Mouse (Mus musculus): ENCODE data around the gene Syde1. TPM values are rescaled to one million over a fixed set of nuclear protein-coding genes. Genes with fewer than 3 reads are reported as not detected.

Syde1 gene
- polyA plus RNA-seq, 1 experiment from 2014 or later, result 18.0 TPM

- Histone ChIP-seq H3K27ac (ENCODE audit: low read depth, low read length) (no peak overlapping the region), H3K4me3 (ENCODE audit: low read length) (no peak overlapping the region), H3K27me3 (ENCODE audit: control insufficient read depth, insufficient read depth, low read length) (no peaks in the 10 kb centered on the region), H3K4me2 (replicated peaks; ENCODE audit: low read depth, low read length) (no peak overlapping the region), H3K9me3 (ENCODE audit: control insufficient read depth, low read length) (no peaks in the 10 kb centered on the region), H3K36me3 (ENCODE audit: control insufficient read depth, insufficient read depth, low read length) (peaks cover 9% of the 10 kb centered on the region; the same call in 1 of the 2 replicates), H3K4me1 (ENCODE audit: control insufficient read depth, insufficient read depth, low read length) (no peaks in the 10 kb centered on the region), H3K9ac (ENCODE audit: low read depth, low read length) (no peak overlapping the region)
- 77% methylated on average over 3 of the region's 3 CpGs for WGBS
- ATAC-seq (ENCODE audit: low FRiP score, low TSS enrichment), result no peak
Measured at GRCm38 (mm10) chr10:78573226-78573625, 18.5 kb downstream of the Syde1 start.

GRCm38 (mm10) chr10:78570897-78571296, 20.9 kb downstream of the Syde1 start:
- ATAC-seq (ENCODE audit: low FRiP score, low TSS enrichment), result no peak
- H3K9ac ChIP-seq (ENCODE audit: low read depth, low read length), result no peak overlapping the region
- H3K27ac ChIP-seq (ENCODE audit: low read depth, low read length), result no peak overlapping the region

DNA sequence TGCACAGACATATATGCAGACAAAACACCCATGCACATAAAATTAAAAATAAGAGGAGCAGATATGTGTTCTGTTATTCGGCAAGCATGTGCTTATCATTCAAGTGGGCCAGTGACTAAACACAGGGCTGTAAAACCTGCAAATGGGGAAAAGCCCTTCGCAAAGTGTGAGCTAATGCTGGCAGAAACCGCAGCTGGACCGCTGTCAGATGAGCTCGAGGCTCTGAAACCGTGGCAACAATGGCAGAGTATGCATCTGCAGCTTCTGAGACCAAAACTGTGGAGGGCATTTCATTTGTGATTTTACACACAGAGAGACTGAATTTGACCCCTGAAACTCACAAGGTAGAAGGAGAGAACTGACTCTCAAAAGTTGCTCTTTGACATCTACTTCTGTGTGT, 21.3 kb downstream of the Syde1 start:
- no peak overlapping the region for H3K27ac ChIP-seq (ENCODE audit: low read depth, low read length)
- 70% methylated on average over 6 of the region's 6 CpGs for WGBS

More at GRCm38 (mm10) chr10:78570897-78571296, 20.9 kb downstream of the Syde1 start:
- H3K4me2 ChIP-seq (replicated peaks; ENCODE audit: low read depth, low read length), result no peak overlapping the region
- no peak overlapping the region for H3K4me3 ChIP-seq (ENCODE audit: low read length)
- no peaks in the 10 kb centered on the region for H3K4me1 ChIP-seq (ENCODE audit: control insufficient read depth, insufficient read depth, low read length)
- 68% methylated on average over 2 of the region's 2 CpGs for WGBS
- no peaks in the 10 kb centered on the region for H3K9me3 ChIP-seq (ENCODE audit: control insufficient read depth, low read length)
- H3K36me3 ChIP-seq (ENCODE audit: control insufficient read depth, insufficient read depth, low read length), result no peaks in the 10 kb centered on the region
- H3K27me3 ChIP-seq (ENCODE audit: control insufficient read depth, insufficient read depth, low read length), result no peaks in the 10 kb centered on the region

DNA sequence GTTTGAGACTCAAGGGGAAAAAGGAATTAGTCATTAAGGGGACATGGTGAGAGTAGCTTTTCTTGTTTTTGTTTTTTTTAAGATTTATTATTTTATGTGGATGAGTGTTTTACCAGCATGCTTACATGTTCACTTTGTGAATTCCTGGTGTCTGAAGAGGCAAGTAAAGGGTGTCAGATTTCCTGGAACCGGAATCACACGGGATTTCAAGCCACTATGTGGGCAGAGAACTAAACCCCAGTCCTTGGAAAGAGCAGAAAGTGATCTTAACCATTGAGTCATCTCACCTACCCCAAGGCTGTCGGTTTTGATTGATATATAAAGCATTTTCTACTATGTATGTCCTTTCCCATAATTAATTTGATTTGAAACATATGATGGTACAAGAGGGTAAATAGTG, 22.1 kb downstream of the Syde1 start:
- Histone ChIP-seq H3K4me2 (replicated peaks; ENCODE audit: low read depth, low read length) (no peak overlapping the region), H3K27ac (ENCODE audit: low read depth, low read length) (no peak overlapping the region), H3K4me3 (ENCODE audit: low read length) (no peak overlapping the region), H3K27me3 (ENCODE audit: control insufficient read depth, insufficient read depth, low read length) (no peaks in the 10 kb centered on the region), H3K36me3 (ENCODE audit: control insufficient read depth, insufficient read depth, low read length) (no peaks in the 10 kb centered on the region), H3K9me3 (ENCODE audit: control insufficient read depth, low read length) (no peaks in the 10 kb centered on the region), H3K4me1 (ENCODE audit: control insufficient read depth, insufficient read depth, low read length) (no peaks in the 10 kb centered on the region), H3K9ac (ENCODE audit: low read depth, low read length) (no peak overlapping the region)
- ATAC-seq (ENCODE audit: low FRiP score, low TSS enrichment), result no peak
- WGBS, result 55% methylated on average over 3 of the region's 3 CpGs

More for the DNA sequence above, 21.3 kb downstream of the Syde1 start:
- Histone ChIP-seq H3K36me3 (ENCODE audit: control insufficient read depth, insufficient read depth, low read length) (no peaks in the 10 kb centered on the region), H3K4me1 (ENCODE audit: control insufficient read depth, insufficient read depth, low read length) (no peaks in the 10 kb centered on the region), H3K9ac (ENCODE audit: low read depth, low read length) (no peak overlapping the region), H3K9me3 (ENCODE audit: control insufficient read depth, low read length) (no peaks in the 10 kb centered on the region), H3K4me2 (replicated peaks; ENCODE audit: low read depth, low read length) (no peak overlapping the region), H3K27me3 (ENCODE audit: control insufficient read depth, insufficient read depth, low read length) (no peaks in the 10 kb centered on the region), H3K4me3 (ENCODE audit: low read length) (no peak overlapping the region)
- ATAC-seq (ENCODE audit: low FRiP score, low TSS enrichment), result no peak

DNA sequence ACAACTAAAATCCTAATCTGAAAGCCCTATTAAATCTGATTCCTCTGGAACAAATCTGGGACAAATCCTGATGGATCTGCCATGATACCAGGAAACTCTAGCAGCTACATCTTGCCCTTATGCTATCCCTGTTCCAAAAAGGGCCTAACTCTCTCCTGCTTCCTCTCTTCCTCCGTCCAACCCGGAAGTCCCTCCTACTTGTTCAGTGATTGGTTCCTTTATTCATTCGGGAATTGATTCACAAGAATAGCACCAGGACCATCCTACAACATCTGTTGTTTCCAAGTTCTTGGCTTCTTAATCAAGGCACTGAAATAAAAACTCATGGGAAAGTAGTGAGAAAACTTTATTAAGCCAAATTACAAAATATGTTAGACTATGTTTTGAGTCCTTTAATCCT, 22.6 kb downstream of the Syde1 start:
- H3K4me3 ChIP-seq (ENCODE audit: low read length), result no peak overlapping the region
- no peak overlapping the region for H3K4me2 ChIP-seq (replicated peaks; ENCODE audit: low read depth, low read length)
- no peak overlapping the region for H3K27ac ChIP-seq (ENCODE audit: low read depth, low read length)
- no peaks in the 10 kb centered on the region for H3K9me3 ChIP-seq (ENCODE audit: control insufficient read depth, low read length)
- no peak overlapping the region for H3K9ac ChIP-seq (ENCODE audit: low read depth, low read length)
- H3K36me3 ChIP-seq (ENCODE audit: control insufficient read depth, insufficient read depth, low read length), result no peaks in the 10 kb centered on the region
- no peaks in the 10 kb centered on the region for H3K4me1 ChIP-seq (ENCODE audit: control insufficient read depth, insufficient read depth, low read length)
- no peak for ATAC-seq (ENCODE audit: low FRiP score, low TSS enrichment)
- 77% methylated on average over 3 of the region's 3 CpGs for WGBS
- H3K27me3 ChIP-seq (ENCODE audit: control insufficient read depth, insufficient read depth, low read length), result no peaks in the 10 kb centered on the region

DNA sequence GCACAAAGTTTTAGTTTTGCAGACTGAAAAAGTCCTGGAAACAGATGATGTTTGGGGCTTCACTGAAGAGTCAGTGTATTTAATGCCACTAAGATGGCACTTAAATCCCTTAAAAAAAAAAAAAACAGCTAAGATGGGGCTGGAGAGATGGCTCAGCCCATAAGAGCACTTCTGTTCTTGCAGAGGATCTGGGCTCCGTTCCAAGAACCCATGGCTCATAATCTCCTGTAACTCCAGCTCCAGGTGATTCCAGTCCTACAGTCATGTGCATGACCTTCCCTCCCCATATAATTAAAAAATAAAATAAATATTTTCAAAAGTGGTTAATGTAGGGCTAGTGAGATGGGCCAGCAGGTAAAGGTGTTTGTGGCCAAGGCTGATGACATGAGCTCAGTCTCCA, 26.7 kb downstream of the Syde1 start:
- Histone ChIP-seq H3K27me3 (ENCODE audit: control insufficient read depth, insufficient read depth, low read length) (no peaks in the 10 kb centered on the region), H3K4me1 (ENCODE audit: control insufficient read depth, insufficient read depth, low read length) (no peaks in the 10 kb centered on the region), H3K36me3 (ENCODE audit: control insufficient read depth, insufficient read depth, low read length) (no peaks in the 10 kb centered on the region), H3K4me2 (replicated peaks; ENCODE audit: low read depth, low read length) (no peak overlapping the region), H3K9me3 (ENCODE audit: control insufficient read depth, low read length) (no peaks in the 10 kb centered on the region), H3K9ac (ENCODE audit: low read depth, low read length) (no peak overlapping the region), H3K27ac (ENCODE audit: low read depth, low read length) (no peak overlapping the region), H3K4me3 (ENCODE audit: low read length) (no peak overlapping the region)
- ATAC-seq (ENCODE audit: low FRiP score, low TSS enrichment), result no peak
- WGBS, result 95% methylated on average over 1 of the region's 1 CpGs

DNA sequence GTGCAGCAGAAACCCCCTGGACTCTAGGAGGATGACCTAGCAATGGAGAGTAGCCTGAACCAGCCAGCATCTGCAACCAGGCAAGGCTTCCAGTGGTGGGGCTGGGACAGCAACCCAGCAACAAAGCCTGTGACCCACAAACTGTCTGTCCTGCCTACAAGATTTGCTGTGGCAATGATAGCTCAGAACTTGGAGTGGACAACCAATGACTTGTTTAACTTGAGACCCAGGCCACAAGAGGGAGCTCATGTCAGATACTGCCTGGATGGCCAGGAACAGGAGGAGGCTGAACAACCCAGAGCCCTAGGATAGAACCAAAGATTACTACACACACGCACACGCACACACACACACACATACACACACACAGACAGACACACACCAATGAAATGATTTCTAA, 50.8 kb downstream of the Syde1 start:
- Histone ChIP-seq H3K9me3 (ENCODE audit: control insufficient read depth, low read length) (no peaks in the 10 kb centered on the region), H3K27ac (ENCODE audit: low read depth, low read length) (no peak overlapping the region), H3K4me1 (ENCODE audit: control insufficient read depth, insufficient read depth, low read length) (no peaks in the 10 kb centered on the region), H3K4me2 (replicated peaks; ENCODE audit: low read depth, low read length) (no peak overlapping the region), H3K36me3 (ENCODE audit: control insufficient read depth, insufficient read depth, low read length) (no peaks in the 10 kb centered on the region), H3K4me3 (ENCODE audit: low read length) (no peak overlapping the region), H3K9ac (ENCODE audit: low read depth, low read length) (no peak overlapping the region), H3K27me3 (ENCODE audit: control insufficient read depth, insufficient read depth, low read length) (no peaks in the 10 kb centered on the region)
- 74% methylated on average over 2 of the region's 2 CpGs for WGBS
- no peak for ATAC-seq (ENCODE audit: low FRiP score, low TSS enrichment)

Other genes starting within 250 kb of the Syde1 start
- gene Agpat3, start 239.5 kb downstream of the Syde1 start, polyA plus RNA-seq (2014; fragmentation: Nextera tagmentation; extraction: Ambion mirVana), result 66.4 and 84.7 TPM in 2 replicates
- gene Rrp1, start 178.9 kb downstream of the Syde1 start, polyA plus RNA-seq (2014; fragmentation: Nextera tagmentation; extraction: Ambion mirVana), result 228 and 265 TPM in 2 replicates
- 206 and 270 TPM in 2 replicates for gene Cstb, start 166.3 kb downstream of the Syde1 start, polyA plus RNA-seq (2014; fragmentation: Nextera tagmentation; extraction: Ambion mirVana)
- gene Pdxk, start 127.0 kb downstream of the Syde1 start, polyA plus RNA-seq (2014; fragmentation: Nextera tagmentation; extraction: Ambion mirVana), result 6.9 and 13.2 TPM in 2 replicates
- gene Olfr1358, start 74.5 kb downstream of the Syde1 start, polyA plus RNA-seq (2014; fragmentation: Nextera tagmentation; extraction: Ambion mirVana), result not detected in 2 replicates
- gene Ilvbl, start 17.6 kb downstream of the Syde1 start, polyA plus RNA-seq (2014; fragmentation: Nextera tagmentation; extraction: Ambion mirVana), result 32.3 and 34.0 TPM in 2 replicates
- not detected in 2 replicates for gene Olfr1357, start 26.1 kb upstream of the Syde1 start, polyA plus RNA-seq (2014; fragmentation: Nextera tagmentation; extraction: Ambion mirVana)
- gene Casp14, start 126.3 kb upstream of the Syde1 start, polyA plus RNA-seq (2014; fragmentation: Nextera tagmentation; extraction: Ambion mirVana), result not detected in 2 replicates
- gene Ccdc105, start 161.1 kb upstream of the Syde1 start, polyA plus RNA-seq (2014; fragmentation: Nextera tagmentation; extraction: Ambion mirVana), result not detected in 2 replicates
- 0.27 and 0.84 TPM in 2 replicates for gene Slc1a6, start 188.5 kb upstream of the Syde1 start, polyA plus RNA-seq (2014; fragmentation: Nextera tagmentation; extraction: Ambion mirVana)